Mouse (Mus musculus): ENCODE measurements around the gene Cyp4f39.

- no peak for TF ChIP-seq CTCF (IDR thresholded peaks at IDR 0.05; ENCODE audit: low read depth, low read length)
- TF ChIP-seq POLR2A (IDR thresholded peaks at IDR 0.05; ENCODE audit: borderline replicate concordance, low read depth, low read length), result no peak
Measured at GRCm38 (mm10) chr17:32474954-32475560, 22.5 kb downstream of the Cyp4f39 start.

Data from bone marrow macrophage, adult 2 months (primary cell).